Mouse (Mus musculus) gastrocnemius, postnatal 36 days (tissue): ENCODE measurements around the gene E130114P18Rik. TPM values are rescaled to one million over a fixed set of nuclear protein-coding genes. Genes with fewer than 3 reads are reported as not detected.
A peak's percentile ranks its signal among the peaks of the same experiment; 100 is the strongest.

Source experiments
- DNase-seq, 2 experiments: peaks; one replicate each; pipeline ENCODE4 v3.0.0; 2022
- intact Hi-C: fragments of 180-260 bp; cut with DNase I; formaldehyde crosslinking; loops from one replicate; pipeline ENCODE4 v1.15.1; 2025
- total RNA-seq, 2 experiments: library from RNA; stranded (reverse); gene quantifications; 2 replicates each; pipeline ENCODE4 v1.2.3; 2021

Gene E130114P18Rik
- total RNA-seq, 2 experiments from 2014 or later = 0.26 TPM; not detected in 1

DNA sequence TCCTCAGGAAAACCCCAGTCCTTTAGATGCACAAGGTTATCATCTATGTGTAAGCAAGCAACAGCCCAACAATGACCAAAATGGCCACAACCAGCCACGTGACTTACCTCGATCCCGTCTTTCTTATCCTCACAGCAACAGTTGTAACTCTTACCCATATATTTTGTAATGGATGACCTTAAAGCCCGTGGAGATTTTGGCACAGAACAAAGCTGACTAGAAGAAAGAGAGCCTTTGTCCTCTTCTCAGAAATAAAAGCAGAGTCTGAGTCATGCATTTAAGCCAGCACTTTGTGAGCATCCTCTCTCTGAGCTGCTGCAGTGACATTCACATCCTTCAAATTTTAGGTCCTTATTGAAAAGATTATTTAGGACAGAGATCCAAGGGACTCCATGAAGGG lies 156.1 kb downstream of the E130114P18Rik start:
- intact Hi-C loops = loop anchor here (10.0 kb wide), 1 partner anchor 57 kb away; no protein-coding TSS in a partner anchor

DNA sequence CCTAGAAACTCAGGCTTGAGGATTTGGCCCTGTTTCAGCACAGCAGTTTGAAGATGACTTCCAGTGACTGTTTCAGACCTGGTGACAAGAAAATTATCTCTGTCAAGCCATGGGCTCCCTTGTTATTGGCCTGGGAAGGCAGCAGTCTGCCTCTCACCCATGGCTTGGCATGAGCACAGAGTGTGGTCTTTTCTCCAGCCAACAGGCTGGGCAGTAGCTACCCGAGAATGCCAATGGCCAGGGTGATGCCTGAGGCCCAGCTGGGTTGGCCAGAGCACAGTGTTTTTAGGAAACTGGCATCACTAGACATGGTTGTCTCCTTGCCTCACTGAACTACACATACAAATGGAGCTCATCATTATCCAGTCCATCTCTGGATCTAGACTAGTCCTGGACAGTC lies 157.5 kb downstream of the E130114P18Rik start:
- no peak for DNase-seq
- intact Hi-C loops = loop anchor here (10.0 kb wide), 1 partner anchor 56 kb away; no protein-coding TSS in a partner anchor

More for the DNA sequence above, 156.1 kb downstream of the E130114P18Rik start:
- DNase-seq = no peak

DNA sequence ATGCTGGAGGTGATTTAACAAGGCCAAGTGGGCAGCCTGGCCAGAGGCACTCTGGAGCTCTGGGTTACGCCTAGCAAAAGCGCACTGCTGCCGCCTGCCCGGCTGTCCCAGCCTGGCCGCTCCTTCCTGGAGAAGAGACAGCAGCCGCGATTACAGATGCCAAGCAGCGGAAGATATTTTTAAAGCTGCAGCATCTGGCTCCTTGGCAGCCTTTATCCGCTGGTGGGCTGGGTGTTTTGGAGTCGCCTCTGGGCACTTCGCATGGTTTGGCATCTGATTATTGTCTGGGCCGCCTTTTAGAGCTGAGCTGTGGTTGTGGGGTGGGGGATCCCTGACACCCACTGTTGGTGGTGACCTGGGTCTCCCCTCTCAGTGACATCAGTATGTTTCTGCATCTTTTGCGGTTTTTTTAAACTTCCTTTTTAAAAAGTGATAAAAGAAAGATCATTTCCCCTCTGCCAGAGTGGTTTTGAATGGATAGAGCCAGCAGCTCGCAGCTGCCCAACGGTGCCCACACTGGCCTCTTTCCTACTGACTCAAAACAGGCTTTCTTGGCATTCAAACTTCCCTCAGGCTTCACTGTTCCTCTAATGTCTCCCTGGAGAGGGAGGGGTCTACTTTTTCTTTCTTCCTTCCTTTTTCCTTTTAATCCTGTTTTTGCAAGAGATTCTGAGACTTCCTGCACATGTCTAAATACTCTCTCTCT lies 159.1 kb downstream of the E130114P18Rik start:
- intact Hi-C loops = no loop called here
- DNase-seq = peak; percentile 25 to 38

GRCm38 (mm10) chr4:97615031-97615430 lies 162.8 kb downstream of the E130114P18Rik start:
- DNase-seq = no peak
- intact Hi-C loops = no loop called here

- intact Hi-C loops = no loop called here
- DNase-seq = peak; percentile 47 to 63
Observed at GRCm38 (mm10) chr4:97611251-97611847, 166.5 kb downstream of the E130114P18Rik start.

DNA sequence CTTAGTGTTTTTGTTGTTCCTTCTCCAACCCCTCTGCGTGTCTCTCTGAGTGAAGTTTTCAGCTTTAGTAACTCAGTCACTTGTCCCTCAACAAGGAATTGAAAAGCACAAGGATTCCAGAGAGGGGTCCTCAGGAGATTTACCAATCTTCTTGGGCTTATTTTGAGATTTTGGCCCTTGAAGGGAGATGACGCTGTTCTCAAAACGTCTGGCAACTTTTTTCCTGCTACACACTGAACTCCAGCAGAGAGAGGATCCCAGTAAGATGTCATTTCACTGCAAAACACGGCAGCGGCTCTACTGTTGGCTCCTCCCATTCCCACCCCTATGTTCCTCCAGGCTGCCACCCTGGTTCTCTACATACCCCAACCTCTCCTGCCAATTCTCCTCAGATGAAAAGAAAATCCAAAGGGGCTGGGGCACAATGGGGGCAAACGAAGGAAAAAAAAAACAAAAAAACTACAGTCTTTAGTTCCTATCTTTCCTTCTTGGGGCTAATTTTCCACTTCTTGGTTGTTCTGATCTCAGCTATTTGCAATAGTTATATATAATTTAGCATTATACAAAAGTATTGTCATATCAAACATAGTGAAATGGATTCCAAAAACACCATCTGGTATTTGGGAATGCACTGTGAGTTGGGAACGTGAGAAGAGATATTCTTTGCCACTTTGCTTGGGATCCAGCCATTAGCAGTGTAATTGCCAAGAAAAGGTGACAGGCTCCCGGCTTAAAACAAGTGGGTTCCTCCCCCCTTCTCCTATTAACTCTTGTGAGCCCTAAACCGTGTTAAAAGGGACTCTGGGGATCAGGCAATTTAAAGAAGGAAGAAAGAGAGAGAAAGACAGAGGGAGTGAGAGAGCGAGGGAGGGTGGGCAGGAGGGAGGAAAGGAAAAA lies 167.8 kb downstream of the E130114P18Rik start:
- DNase-seq = no peak
- intact Hi-C loops = no loop called here

GRCm38 (mm10) chr4:97609329-97609728 lies 168.5 kb downstream of the E130114P18Rik start:
- no peak for DNase-seq
- intact Hi-C loops = no loop called here

DNA sequence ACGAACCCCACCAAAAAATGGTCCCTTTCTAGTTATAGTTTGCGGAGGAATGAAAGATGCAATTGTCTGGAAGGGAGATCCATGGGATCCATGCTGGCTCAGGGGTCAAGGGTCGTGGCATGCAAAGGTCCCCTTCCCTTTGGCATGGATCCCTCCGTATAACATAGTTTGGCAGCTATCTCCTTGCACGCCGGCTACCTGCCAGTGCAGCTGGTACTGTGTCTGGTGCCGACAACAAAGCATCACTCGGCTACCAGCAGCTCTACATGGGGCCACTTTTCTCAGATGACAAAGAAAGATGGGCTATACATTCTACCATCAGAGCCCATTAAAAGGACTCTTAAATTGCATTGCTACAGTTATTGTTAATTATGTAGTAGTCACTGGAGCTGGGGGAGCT lies 169.2 kb downstream of the E130114P18Rik start:
- DNase-seq = no peak
- intact Hi-C loops = no loop called here

- no peak for DNase-seq
- intact Hi-C loops = no loop called here
Observed at GRCm38 (mm10) chr4:97608134-97608533, 169.7 kb downstream of the E130114P18Rik start.

DNA sequence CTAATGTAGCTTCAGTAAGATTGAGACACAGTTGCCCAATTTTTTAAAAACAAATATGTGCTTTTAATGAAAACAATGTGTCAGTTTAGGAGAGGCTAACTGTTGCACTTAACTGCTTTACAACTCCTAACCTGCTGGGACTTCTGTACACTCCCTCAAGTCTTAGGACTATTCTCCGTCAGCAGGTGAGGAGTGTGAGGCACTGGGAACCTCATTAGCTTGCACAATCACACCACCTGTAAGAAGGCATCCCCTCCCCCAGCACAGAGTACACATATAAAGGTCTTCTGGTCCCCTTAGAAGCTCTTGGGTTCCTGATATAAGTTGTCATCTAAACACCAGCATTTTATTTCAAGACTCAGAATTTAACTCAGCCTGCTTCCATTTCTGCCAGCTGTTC lies 170.7 kb downstream of the E130114P18Rik start:
- no peak for DNase-seq
- intact Hi-C loops = no loop called here

DNA sequence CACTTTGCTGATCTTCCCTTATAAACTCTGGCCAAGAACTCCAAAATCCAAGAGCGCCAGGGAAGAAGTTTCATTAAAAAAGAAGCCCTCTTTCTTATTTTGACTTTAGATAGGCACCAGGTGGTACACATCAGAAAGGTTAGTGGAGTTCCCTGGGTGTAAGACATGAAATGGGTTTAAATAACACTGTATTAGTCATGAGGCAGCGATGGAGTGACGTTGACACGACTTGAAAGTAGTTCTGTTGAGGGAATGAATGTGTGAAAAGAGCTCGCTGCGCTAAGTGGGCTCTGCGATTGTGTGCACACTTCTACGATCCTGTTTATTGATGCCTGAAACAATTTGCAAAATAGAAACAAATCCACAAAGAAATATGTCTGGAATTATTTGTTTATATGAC lies 171.4 kb downstream of the E130114P18Rik start:
- intact Hi-C loops = no loop called here
- DNase-seq = no peak

DNA sequence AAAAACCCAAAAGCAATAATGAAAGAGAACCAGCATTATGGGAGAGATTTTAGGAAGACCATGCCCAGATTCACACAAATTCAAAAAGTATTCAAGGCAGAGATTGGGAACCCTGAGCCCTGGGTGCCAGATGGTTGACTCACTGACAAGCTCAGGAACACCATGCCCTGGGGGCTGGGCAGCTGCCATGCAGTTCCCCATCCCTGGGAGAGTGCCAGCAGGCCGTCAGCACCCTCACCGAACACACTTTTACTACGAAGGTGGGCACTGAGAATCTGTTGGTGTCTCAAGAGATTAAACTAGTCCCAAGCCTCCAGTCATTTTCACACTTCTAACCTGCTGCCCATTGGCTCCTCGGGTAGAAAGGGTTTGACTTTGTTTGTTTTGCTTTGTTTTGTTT lies 175.3 kb downstream of the E130114P18Rik start:
- intact Hi-C loops = no loop called here
- DNase-seq = no peak

- no peak for DNase-seq
- intact Hi-C loops = no loop called here
Observed at GRCm38 (mm10) chr4:97600875-97601835, 176.7 kb downstream of the E130114P18Rik start.

DNA sequence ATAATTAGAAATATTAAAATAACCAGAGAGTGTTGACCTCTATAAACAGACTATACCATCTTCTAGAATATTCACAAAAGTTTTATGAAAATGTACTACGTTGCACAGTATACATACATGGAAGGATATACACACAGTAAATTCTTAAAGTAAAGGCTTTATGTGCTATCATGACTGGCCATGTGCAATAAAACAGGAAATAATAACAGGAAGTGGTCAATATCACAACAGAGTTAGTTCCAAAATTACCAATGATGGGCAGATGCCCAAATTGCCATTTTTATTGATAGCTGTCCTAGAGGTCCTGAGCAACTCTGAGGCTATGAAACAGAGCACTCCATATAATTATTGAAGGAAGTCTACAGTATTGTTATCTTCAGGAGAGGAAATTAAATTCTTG lies 180.4 kb downstream of the E130114P18Rik start:
- DNase-seq = no peak
- intact Hi-C loops = no loop called here

DNA sequence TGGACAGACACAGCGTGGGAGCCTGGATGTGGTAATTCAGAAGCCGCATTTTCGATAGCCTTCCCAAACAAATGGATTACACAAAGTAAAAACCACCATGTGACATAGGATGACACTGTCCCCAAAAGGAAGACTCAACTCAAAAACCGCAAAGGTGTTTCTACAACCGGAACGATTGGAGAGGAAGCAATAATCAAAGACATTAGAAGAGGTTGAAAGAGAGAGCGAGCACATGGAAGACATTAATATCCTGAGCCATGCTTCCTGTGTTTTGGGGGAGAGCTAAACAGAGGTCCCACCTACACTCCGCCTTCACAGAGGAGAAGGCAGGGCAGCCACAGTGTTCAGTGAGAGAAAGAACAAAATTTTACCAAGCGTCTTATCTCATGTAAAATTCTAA lies 181.5 kb downstream of the E130114P18Rik start:
- intact Hi-C loops = no loop called here
- no peak for DNase-seq

GRCm38 (mm10) chr4:97593869-97594268 lies 184.0 kb downstream of the E130114P18Rik start:
- intact Hi-C loops = no loop called here
- no peak for DNase-seq

GRCm38 (mm10) chr4:97589790-97590189 lies 188.1 kb downstream of the E130114P18Rik start:
- intact Hi-C loops = no loop called here
- no peak for DNase-seq

- intact Hi-C loops = no loop called here
- DNase-seq = no peak
Observed at GRCm38 (mm10) chr4:97587412-97588010, 190.4 kb downstream of the E130114P18Rik start.

- intact Hi-C loops = no loop called here
Observed at GRCm38 (mm10) chr4:97585170-97585569, 192.7 kb downstream of the E130114P18Rik start.

More at GRCm38 (mm10) chr4:97585170-97585569, 192.7 kb downstream of the E130114P18Rik start:
- no peak for DNase-seq
